Mouse (Mus musculus): ENCODE data around the gene Gga1.

GRCm38 (mm10) chr15:78922700-78923099 is 45.7 kb downstream of the Gga1 start:
- TF ChIP-seq POLR2A (IDR thresholded peaks at IDR 0.05; ENCODE audit: control insufficient read depth, low read depth, low read length) (no peak), CTCF (IDR thresholded peaks at IDR 0.05; ENCODE audit: control insufficient read depth, insufficient read depth, insufficient replicate concordance, low read depth, low read length) (no peak)

Data from testis, adult 2 months (tissue).